Mouse (Mus musculus): ENCODE results near the gene Sla2. TPM values are rescaled to one million over a fixed set of nuclear protein-coding genes. Genes with fewer than 3 reads are reported as not detected.
"Not testable (repeated sequence)": the region's sequence is repeated elsewhere in the genome, so short reads cannot be mapped to it uniquely, and the experiment has no call there.

Sla2 gene
- polyA plus RNA-seq, 1 experiment from 2014 or later = 0.45 TPM

DNA sequence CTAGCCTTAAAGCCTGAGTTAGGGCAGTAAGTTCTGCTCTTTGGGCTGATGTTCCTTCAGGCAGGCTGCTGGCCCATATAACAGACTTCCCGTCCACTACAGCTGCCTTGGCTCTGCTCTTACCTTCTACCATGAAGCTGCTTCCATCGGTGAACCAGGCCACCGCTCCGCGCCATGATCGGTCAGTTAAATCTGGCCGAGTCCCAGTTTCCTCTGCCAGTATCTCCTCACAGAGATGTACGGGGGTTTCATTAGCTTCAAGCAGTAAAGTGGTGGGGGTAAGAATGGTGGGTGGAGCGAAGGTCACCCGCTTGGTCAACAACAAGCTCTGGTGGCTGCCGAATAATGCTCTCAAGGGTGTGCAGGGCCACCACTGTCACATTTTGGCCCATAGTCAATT, 52.7 kb downstream of the Sla2 start:
- DNase-seq (ENCODE audit: low spot score) (no peak), ATAC-seq (ENCODE audit: low read depth) (no peak)
- peaks cover 34% of the 10 kb centered on the region for H3K9me3 ChIP-seq (ENCODE audit: control insufficient read depth, low read length)
- H3K36me3 ChIP-seq (ENCODE audit: control insufficient read depth, insufficient read depth, low read length) = peaks cover 77% of the 10 kb centered on the region
- no peaks in the 10 kb centered on the region for H3K4me1 ChIP-seq (ENCODE audit: control insufficient read depth, insufficient read depth, low read length)
- no peak overlapping the region for H3K4me3 ChIP-seq (ENCODE audit: low read depth, low read length)
- no peak overlapping the region for H3K4me2 ChIP-seq (ENCODE audit: low read depth, low read length)
- H3K27ac ChIP-seq (replicated peaks; ENCODE audit: low read depth, low read length) = no peak overlapping the region
- no peaks in the 10 kb centered on the region for H3K27me3 ChIP-seq (replicated peaks; ENCODE audit: control insufficient read depth, insufficient read depth, low read length)
- H3K9ac ChIP-seq (ENCODE audit: low read depth, low read length) = no peak overlapping the region
- WGBS = 97% methylated on average over 11 of the region's 11 CpGs

DNA sequence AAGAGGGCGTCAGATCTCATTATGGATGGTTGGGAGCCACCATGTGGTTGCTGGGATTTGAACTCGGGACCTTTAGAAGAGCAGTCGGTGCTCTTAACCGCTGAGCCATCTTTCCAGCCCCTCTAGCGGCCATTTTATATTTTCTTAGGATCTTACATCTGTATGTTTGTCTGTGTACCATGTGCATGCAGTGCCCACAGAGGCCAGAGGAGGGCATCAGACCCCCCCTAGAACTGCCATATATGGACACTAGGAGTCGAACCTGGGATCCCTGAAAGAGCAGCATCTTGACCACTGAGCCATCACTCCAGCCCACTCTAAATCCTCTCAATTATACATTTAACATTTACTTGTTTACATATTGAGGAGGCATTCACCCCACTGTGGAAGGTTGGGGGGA, 61.9 kb downstream of the Sla2 start:
- 85% methylated on average over 6 of the region's 6 CpGs for WGBS
- not testable (repeated sequence) for H3K9ac ChIP-seq (ENCODE audit: low read depth, low read length); H3K27ac ChIP-seq (replicated peaks; ENCODE audit: low read depth, low read length); H3K9me3 ChIP-seq (ENCODE audit: control insufficient read depth, low read length); ATAC-seq (ENCODE audit: low read depth); H3K27me3 ChIP-seq (replicated peaks; ENCODE audit: control insufficient read depth, insufficient read depth, low read length); H3K4me3 ChIP-seq (ENCODE audit: low read depth, low read length); DNase-seq (ENCODE audit: low spot score); H3K4me2 ChIP-seq (ENCODE audit: low read depth, low read length); H3K36me3 ChIP-seq (ENCODE audit: control insufficient read depth, insufficient read depth, low read length); H3K4me1 ChIP-seq (ENCODE audit: control insufficient read depth, insufficient read depth, low read length)

Other genes with a start within 250 kb of the Sla2 start
- gene Myl9, start 111.8 kb downstream of the Sla2 start, polyA plus RNA-seq (2014; fragmentation: Nextera tagmentation; extraction: Ambion mirVana) = 285 and 310 TPM in 2 replicates
- gene Tgif2, start 47.2 kb downstream of the Sla2 start, polyA plus RNA-seq (2014; fragmentation: Nextera tagmentation; extraction: Ambion mirVana) = 44.3 and 56.5 TPM in 2 replicates
- 3.2 and 3.6 TPM in 2 replicates for gene 4930518I15Rik, start 29.2 kb downstream of the Sla2 start, polyA plus RNA-seq (2014; fragmentation: Nextera tagmentation; extraction: Ambion mirVana)
- 172 and 181 TPM in 2 replicates for gene Rab5if, start 24.1 kb downstream of the Sla2 start, polyA plus RNA-seq (2014; fragmentation: Nextera tagmentation; extraction: Ambion mirVana)
- 43.3 and 49.6 TPM in 2 replicates for gene Ndrg3, start 104.9 kb upstream of the Sla2 start, polyA plus RNA-seq (2014; fragmentation: Nextera tagmentation; extraction: Ambion mirVana)
- gene Dsn1, start 120.0 kb upstream of the Sla2 start, polyA plus RNA-seq (2014; fragmentation: Nextera tagmentation; extraction: Ambion mirVana) = 25.8 and 32.7 TPM in 2 replicates
- 5.2 and 6.3 TPM in 2 replicates for gene Soga1, start 192.1 kb upstream of the Sla2 start, polyA plus RNA-seq (2014; fragmentation: Nextera tagmentation; extraction: Ambion mirVana)
- not detected in 2 replicates for gene Tldc2, start 199.9 kb upstream of the Sla2 start, polyA plus RNA-seq (2014; fragmentation: Nextera tagmentation; extraction: Ambion mirVana)
- gene Samhd1, start 248.1 kb upstream of the Sla2 start, polyA plus RNA-seq (2014; fragmentation: Nextera tagmentation; extraction: Ambion mirVana) = 23.6 and 24.0 TPM in 2 replicates

Data from embryonic facial prominence, embryonic 14.5 days (tissue).